22 mouse cellular contexts compared by ENCODE assay signal in the genomic region with DNA sequence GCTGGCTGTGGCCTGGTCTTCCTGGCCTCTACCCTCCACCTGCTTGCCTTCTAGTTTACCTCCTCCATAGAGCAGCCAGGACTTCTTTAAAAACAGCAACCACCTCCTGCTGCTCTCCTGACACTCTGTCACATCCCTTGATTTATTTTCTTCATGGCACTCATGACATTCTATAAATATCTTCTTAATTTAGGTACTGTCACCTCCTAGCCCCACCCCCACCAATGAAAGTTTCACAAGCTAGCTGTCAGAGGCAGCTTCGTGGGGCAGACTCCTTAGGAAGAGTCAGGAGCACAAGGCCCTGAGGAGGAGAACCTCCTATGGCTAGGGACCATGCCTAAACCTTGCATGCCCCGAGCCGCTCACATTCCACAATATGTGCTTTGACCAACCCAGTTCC. TPM values are rescaled to one million over a fixed set of nuclear protein-coding genes. Genes with fewer than 3 reads are reported as not detected.
A peak's percentile ranks its signal among the peaks of the same experiment; 100 is the strongest.
DNase-seq lines count a peak whose midpoint lies in the region; ATAC-seq and TF ChIP-seq lines count a peak whose summit lies in the region.
"Had no signal": no experiment of that assay in that cellular context is flagged by ENCODE, and none has a peak within 500 bp of the region (broad histone marks: within the 10 kb centered on the region; RNA-seq: fewer than 3 reads in every experiment).

No protein-coding gene starts in this region.

- H3K9ac ChIP-seq in heart, embryonic 12.5 days, result peak overlapping the region; percentile 28; the same call in 1 of the 2 replicates
- 0 out of 2 replicates have a peak overlapping the region, but pooled peaks have one; percentile 12 for H3K9ac ChIP-seq in midbrain, embryonic 12.5 days (replicated peaks)
- H3K9ac ChIP-seq in midbrain, embryonic 16.5 days (ENCODE audit: low read depth, low read length), result no peak overlapping the region
- H3K9ac ChIP-seq: forebrain, embryonic 13.5 days; neural tube, embryonic 15.5 days had no signal

- TF ChIP-seq CTCF in small intestine, adult 2 months (IDR thresholded peaks at IDR 0.05; ENCODE audit: extremely low read depth, insufficient read length, insufficient replicate concordance, low read depth, low read length), result no peak

- ATAC-seq in heart, embryonic 12.5 days (ENCODE audit: insufficient number of reproducible peaks, low FRiP score), result no peak
- no peak for ATAC-seq in midbrain, embryonic 12.5 days (ENCODE audit: low FRiP score, low read depth)
- no peak for ATAC-seq in midbrain, embryonic 16.5 days
- ATAC-seq: forebrain, embryonic 13.5 days; hindbrain, postnatal 0 days; intestine, embryonic 16.5 days; lung, postnatal 0 days had no signal

- DNase-seq in gastrocnemius, adult 18-20 months (ENCODE audit: low spot score), result peak; percentile 56
- DNase-seq in gastrocnemius, postnatal 25 days, result no peak
- no peak for DNase-seq in heart, adult 18-20 months
- DNase-seq: adrenal gland, postnatal 14 days; cerebellum, adult 9-10 months; gastrocnemius, postnatal 10 days; kidney, postnatal 25 days; liver; right cerebral cortex, adult 18-20 months; right cerebral cortex, postnatal 4 days had no signal

- no peak for TF ChIP-seq POLR2A in small intestine, adult 2 months (IDR thresholded peaks at IDR 0.05; ENCODE audit: low read depth, low read length)

- no peak overlapping the region for H3K4me3 ChIP-seq in heart, embryonic 12.5 days
- H3K4me3 ChIP-seq in midbrain, embryonic 12.5 days, result no peak overlapping the region
- no peak overlapping the region for H3K4me3 ChIP-seq in midbrain, embryonic 16.5 days (ENCODE audit: low read depth, low read length)
- peak overlapping the region; percentile 29 for H3K4me3 ChIP-seq in small intestine, adult 2 months (ENCODE audit: low read depth, low read length)
- H3K4me3 ChIP-seq: forebrain, embryonic 13.5 days; layer of hippocampus, adult 2 months; limb, embryonic 10.5 days; midbrain, embryonic 10.5 days; neural tube, embryonic 15.5 days had no signal

- WGBS in heart, embryonic 12.5 days, result 60% methylated on average over 3 of the region's 3 CpGs
- WGBS in midbrain, embryonic 12.5 days, result 84% methylated on average over 3 of the region's 3 CpGs
- 77% methylated on average over 3 of the region's 3 CpGs for WGBS in midbrain, embryonic 16.5 days
- WGBS in small intestine, adult 2 months, result 84% methylated on average over 3 of the region's 3 CpGs

- H3K9me3 ChIP-seq in heart, embryonic 12.5 days (replicated peaks), result no peaks in the 10 kb centered on the region
- no peaks in the 10 kb centered on the region for H3K9me3 ChIP-seq in midbrain, embryonic 12.5 days
- no peaks in the 10 kb centered on the region for H3K9me3 ChIP-seq in midbrain, embryonic 16.5 days (replicated peaks; ENCODE audit: control insufficient read depth, low read length, poor library complexity, severe bottlenecking)
- H3K9me3 ChIP-seq: forebrain, embryonic 13.5 days; limb, embryonic 10.5 days; midbrain, embryonic 10.5 days; neural tube, embryonic 15.5 days had no signal

- H3K27me3 ChIP-seq in heart, embryonic 12.5 days (replicated peaks), result no peaks in the 10 kb centered on the region
- no peaks in the 10 kb centered on the region for H3K27me3 ChIP-seq in midbrain, embryonic 12.5 days
- no peaks in the 10 kb centered on the region for H3K27me3 ChIP-seq in midbrain, embryonic 16.5 days (ENCODE audit: control insufficient read depth, insufficient read depth, low read depth, low read length)
- H3K27me3 ChIP-seq in small intestine, adult 2 months (ENCODE audit: control insufficient read depth, insufficient read depth, low read length), result no peaks in the 10 kb centered on the region
- H3K27me3 ChIP-seq: forebrain, embryonic 13.5 days; neural tube, embryonic 15.5 days had no signal

- H3K27ac ChIP-seq in heart, embryonic 12.5 days (ENCODE audit: poor library complexity, severe bottlenecking), result no peak overlapping the region
- no peak overlapping the region for H3K27ac ChIP-seq in midbrain, embryonic 12.5 days (replicated peaks)
- no peak overlapping the region for H3K27ac ChIP-seq in midbrain, embryonic 16.5 days (ENCODE audit: low read length)
- no peak overlapping the region for H3K27ac ChIP-seq in small intestine, adult 2 months (ENCODE audit: insufficient read depth, low read depth, low read length)
- H3K27ac ChIP-seq: forebrain, embryonic 13.5 days; hindbrain, postnatal 0 days; layer of hippocampus, adult 2 months; limb, embryonic 10.5 days; midbrain, embryonic 10.5 days; neural tube, embryonic 15.5 days had no signal

- H3K4me1 ChIP-seq in heart, embryonic 12.5 days (replicated peaks), result peaks cover 48% of the 10 kb centered on the region
- H3K4me1 ChIP-seq in midbrain, embryonic 12.5 days, result peaks cover 11% of the 10 kb centered on the region
- H3K4me1 ChIP-seq in midbrain, embryonic 16.5 days (ENCODE audit: control insufficient read depth, insufficient read depth, low read length), result peaks cover 3% of the 10 kb centered on the region; the same call in 1 of the 2 replicates
- H3K4me1 ChIP-seq in small intestine, adult 2 months (ENCODE audit: control insufficient read depth, insufficient read depth, insufficient read length, low read length), result peaks cover 4% of the 10 kb centered on the region; the same call in 1 of the 2 replicates
- H3K4me1 ChIP-seq: forebrain, embryonic 13.5 days had no signal

- H3K4me2 ChIP-seq in heart, embryonic 12.5 days, result no peak overlapping the region
- H3K4me2 ChIP-seq in midbrain, embryonic 12.5 days (replicated peaks), result no peak overlapping the region
- no peak overlapping the region for H3K4me2 ChIP-seq in midbrain, embryonic 16.5 days (ENCODE audit: low read length)
- H3K4me2 ChIP-seq: forebrain, embryonic 13.5 days; neural tube, embryonic 15.5 days had no signal

- H3K36me3 ChIP-seq in heart, embryonic 12.5 days, result no peaks in the 10 kb centered on the region
- H3K36me3 ChIP-seq in midbrain, embryonic 12.5 days, result no peaks in the 10 kb centered on the region
- H3K36me3 ChIP-seq in midbrain, embryonic 16.5 days (ENCODE audit: control insufficient read depth, insufficient read depth, low read length), result no peaks in the 10 kb centered on the region
- H3K36me3 ChIP-seq in small intestine, adult 2 months (ENCODE audit: control insufficient read depth, insufficient read depth, low read length), result no peaks in the 10 kb centered on the region
- H3K36me3 ChIP-seq: midbrain, embryonic 10.5 days; neural tube, embryonic 15.5 days had no signal

RNA-seq across cellular contexts. Expression of a gene that starts 3.8 kb away (rescaled TPM):
- total RNA-seq in gastrocnemius, adult 18-20 months (2021), result 1 to 10 TPM; 5.5 to 5.9 TPM
- 1 to 10 TPM; 4.7 to 5.9 TPM for total RNA-seq in gastrocnemius, postnatal 25 days (2021)
- polyA plus RNA-seq in heart, embryonic 12.5 days (2016; fragmentation: Nextera tagmentation; extraction: Ambion mirVana), result 1.5 and 1.6 TPM in 2 replicates
- total RNA-seq in heart, adult 18-20 months (2021), result 10 to 100 TPM; 12.0 to 20.2 TPM
- polyA plus RNA-seq in midbrain, embryonic 12.5 days (2016; fragmentation: Nextera tagmentation; extraction: Ambion mirVana), result 0.73 and 0.86 TPM in 2 replicates
- polyA plus RNA-seq in midbrain, embryonic 16.5 days (2015; fragmentation: Nextera tagmentation; extraction: Ambion mirVana), result 0.58 and 0.67 TPM in 2 replicates
- 15.3 and 21.9 TPM in 2 replicates for polyA plus RNA-seq in small intestine, adult 2 months (2012; rRNA removed)

RNA-seq across cellular contexts. Expression of a gene that starts 4.6 kb away (rescaled TPM):
- 100 to 1,000 TPM; 200 to 201 TPM for total RNA-seq in gastrocnemius, adult 18-20 months (2021)
- total RNA-seq in gastrocnemius, postnatal 25 days (2021), result 100 to 1,000 TPM; 206 to 208 TPM
- 627 and 649 TPM in 2 replicates for polyA plus RNA-seq in heart, embryonic 12.5 days (2016; fragmentation: Nextera tagmentation; extraction: Ambion mirVana)
- 100 to 1,000 TPM; 293 to 299 TPM for total RNA-seq in heart, adult 18-20 months (2021)
- 709 and 733 TPM in 2 replicates for polyA plus RNA-seq in midbrain, embryonic 12.5 days (2016; fragmentation: Nextera tagmentation; extraction: Ambion mirVana)
- polyA plus RNA-seq in midbrain, embryonic 16.5 days (2015; fragmentation: Nextera tagmentation; extraction: Ambion mirVana), result 520 and 542 TPM in 2 replicates
- 142 and 258 TPM in 2 replicates for polyA plus RNA-seq in small intestine, adult 2 months (2012; rRNA removed)

RNA-seq across cellular contexts. Expression of a gene that starts 12.0 kb away (rescaled TPM):
- 10 to 100 TPM; 21.8 to 30.3 TPM for total RNA-seq in gastrocnemius, adult 18-20 months (2021)
- total RNA-seq in gastrocnemius, postnatal 25 days (2021), result 10 to 100 TPM; 17.7 to 20.0 TPM
- 2.5 and 3.6 TPM in 2 replicates for polyA plus RNA-seq in heart, embryonic 12.5 days (2016; fragmentation: Nextera tagmentation; extraction: Ambion mirVana)
- 10 to 100 TPM; 28.3 to 30.5 TPM for total RNA-seq in heart, adult 18-20 months (2021)
- 3.8 and 4.2 TPM in 2 replicates for polyA plus RNA-seq in midbrain, embryonic 12.5 days (2016; fragmentation: Nextera tagmentation; extraction: Ambion mirVana)
- polyA plus RNA-seq in midbrain, embryonic 16.5 days (2015; fragmentation: Nextera tagmentation; extraction: Ambion mirVana), result 5.2 and 6.7 TPM in 2 replicates
- polyA plus RNA-seq in small intestine, adult 2 months (2012; rRNA removed), result 3.7 and 4.4 TPM in 2 replicates

RNA-seq across cellular contexts. Expression of a gene that starts 14.2 kb away (rescaled TPM):
- total RNA-seq in gastrocnemius, adult 18-20 months (2021), result 1 to 10 TPM; 2.6 to 2.8 TPM
- total RNA-seq in gastrocnemius, postnatal 25 days (2021), result 1 to 10 TPM; 2.5 to 3.5 TPM
- polyA plus RNA-seq in heart, embryonic 12.5 days (2016; fragmentation: Nextera tagmentation; extraction: Ambion mirVana), result 22.6 and 23.1 TPM in 2 replicates
- 1 to 10 TPM; 4.5 to 4.8 TPM for total RNA-seq in heart, adult 18-20 months (2021)
- polyA plus RNA-seq in midbrain, embryonic 12.5 days (2016; fragmentation: Nextera tagmentation; extraction: Ambion mirVana), result 35.0 and 41.5 TPM in 2 replicates
- polyA plus RNA-seq in midbrain, embryonic 16.5 days (2015; fragmentation: Nextera tagmentation; extraction: Ambion mirVana), result 24.1 and 25.0 TPM in 2 replicates
- 8.2 and 12.2 TPM in 2 replicates for polyA plus RNA-seq in small intestine, adult 2 months (2012; rRNA removed)

RNA-seq across cellular contexts. Expression of a gene that starts 24.1 kb away (rescaled TPM):
- 10 to 100 TPM; 24.8 to 25.9 TPM for total RNA-seq in gastrocnemius, adult 18-20 months (2021)
- 10 to 100 TPM; 19.9 to 24.4 TPM for total RNA-seq in gastrocnemius, postnatal 25 days (2021)
- 52.9 and 55.7 TPM in 2 replicates for polyA plus RNA-seq in heart, embryonic 12.5 days (2016; fragmentation: Nextera tagmentation; extraction: Ambion mirVana)
- 10 to 100 TPM; 13.1 to 17.1 TPM for total RNA-seq in heart, adult 18-20 months (2021)
- 62.8 and 63.3 TPM in 2 replicates for polyA plus RNA-seq in midbrain, embryonic 12.5 days (2016; fragmentation: Nextera tagmentation; extraction: Ambion mirVana)
- polyA plus RNA-seq in midbrain, embryonic 16.5 days (2015; fragmentation: Nextera tagmentation; extraction: Ambion mirVana), result 52.7 and 58.0 TPM in 2 replicates
- polyA plus RNA-seq in small intestine, adult 2 months (2012; rRNA removed), result 37.9 and 42.5 TPM in 2 replicates
